Mouse (Mus musculus): ENCODE results near the gene Jsrp1. TPM values are rescaled to one million over a fixed set of nuclear protein-coding genes. Genes with fewer than 3 reads are reported as not detected.

Jsrp1 gene
- total and polyA plus RNA-seq, 3 experiments: 0.39 TPM; not detected in 2

DNA sequence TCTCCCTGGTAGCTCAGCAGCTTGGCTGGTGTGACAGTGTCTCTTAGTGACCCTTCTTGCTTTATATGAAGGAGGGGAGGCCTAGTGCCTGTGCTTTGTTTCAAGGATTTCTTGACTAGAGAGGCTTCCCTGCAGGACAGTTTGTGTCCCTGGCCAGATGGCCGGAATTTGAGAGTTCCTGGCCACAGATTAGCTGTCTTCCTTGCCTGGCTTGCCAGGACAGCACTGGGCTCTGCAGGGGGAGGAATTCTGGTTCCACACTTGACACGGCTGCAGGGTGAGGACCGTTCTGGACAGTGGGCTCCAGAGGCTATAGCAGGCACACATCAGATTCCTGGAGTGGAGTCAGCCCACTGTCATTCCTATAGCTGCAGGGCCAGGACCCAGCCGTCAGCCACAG, 37.6 kb downstream of the Jsrp1 start:
- H3K9me3 ChIP-seq (replicated peaks; ENCODE audit: insufficient read depth, low read length): no peaks in the 10 kb centered on the region
- DNase-seq (ENCODE audit: low read depth, low spot score): no peak
- no peak overlapping the region for H3K27ac ChIP-seq (ENCODE audit: control insufficient read depth, low read depth, low read length)
- peaks cover 10 to 33% of the 10 kb centered on the region in 2 experiments for H3K36me3 ChIP-seq (ENCODE audit: control insufficient read depth in 1 of 2, insufficient read depth in 2 of 2, low read length in 2 of 2)
- no peak overlapping the region for H3K4me3 ChIP-seq (ENCODE audit: control insufficient read depth in 1 of 2, insufficient read depth in 1 of 2, low read depth in 2 of 2, low read length in 2 of 2)
- TF ChIP-seq E2F4 (IDR thresholded peaks at IDR 0.05; ENCODE audit: borderline replicate concordance, low read depth, low read length) (no peak), SMC3 (IDR thresholded peaks at IDR 0.05; ENCODE audit: low read depth, low read length) (no peak), CTCF (IDR thresholded peaks at IDR 0.05 in 2 of 3, conservative IDR thresholded peaks at IDR 0.05 in 1 of 3; ENCODE audit: control insufficient read depth in 1 of 3, insufficient read depth in 1 of 3, low read depth in 2 of 3, low read length in 3 of 3, poor library complexity in 1 of 3, severe bottlenecking in 1 of 3) (no peak), BHLHE40 (IDR thresholded peaks at IDR 0.05; ENCODE audit: borderline replicate concordance, low read depth, low read length) (no peak), RCOR1 (IDR thresholded peaks at IDR 0.05; ENCODE audit: low read depth, low read length) (no peak), POLR2AphosphoS5 (IDR thresholded peaks at IDR 0.05; ENCODE audit: borderline replicate concordance, low read depth, low read length) (no peak), TCF12 (IDR thresholded peaks at IDR 0.05; ENCODE audit: low read depth, low read length) (no peak), MAZ (IDR thresholded peaks at IDR 0.05; ENCODE audit: low read depth, low read length) (no peak)
- peaks cover 12 to 18% of the 10 kb centered on the region in 2 experiments for H3K4me1 ChIP-seq (ENCODE audit: control insufficient read depth in 1 of 2, insufficient read depth in 2 of 2, low read length in 2 of 2)
- H3K9ac ChIP-seq (ENCODE audit: control insufficient read depth, low read depth, low read length, poor library complexity, severe bottlenecking): no peak overlapping the region
- no peaks in the 10 kb centered on the region; the same call in 1 of the 2 replicates for H3K79me2 ChIP-seq (ENCODE audit: control insufficient read depth, insufficient read depth, low read length, poor library complexity)
- H3K27me3 ChIP-seq (ENCODE audit: control insufficient read depth in 1 of 2, insufficient read depth in 2 of 2, low read length in 2 of 2): no peaks in the 10 kb centered on the region

- Histone ChIP-seq H3K4me3 (ENCODE audit: control insufficient read depth in 1 of 2, insufficient read depth in 1 of 2, low read depth in 2 of 2, low read length in 2 of 2) (no peak overlapping the region), H3K9ac (ENCODE audit: control insufficient read depth, low read depth, low read length, poor library complexity, severe bottlenecking) (no peak overlapping the region), H3K36me3 (ENCODE audit: control insufficient read depth in 1 of 2, insufficient read depth in 2 of 2, low read length in 2 of 2) (peaks cover 10 to 34% of the 10 kb centered on the region in 2 experiments), H3K9me3 (replicated peaks; ENCODE audit: insufficient read depth, low read length) (no peaks in the 10 kb centered on the region), H3K4me1 (ENCODE audit: control insufficient read depth in 1 of 2, insufficient read depth in 2 of 2, low read length in 2 of 2) (peaks cover 12 to 18% of the 10 kb centered on the region in 2 experiments), H3K79me2 (ENCODE audit: control insufficient read depth, insufficient read depth, low read length, poor library complexity) (no peaks in the 10 kb centered on the region; the same call in 1 of the 2 replicates), H3K27ac (ENCODE audit: control insufficient read depth, low read depth, low read length) (no peak overlapping the region), H3K27me3 (ENCODE audit: control insufficient read depth in 1 of 2, insufficient read depth in 2 of 2, low read length in 2 of 2) (no peaks in the 10 kb centered on the region)
- no peak for DNase-seq (ENCODE audit: low read depth, low spot score)
- no peak for TF ChIP-seq NELFE (IDR thresholded peaks at IDR 0.05; ENCODE audit: low read depth, low read length)
- TF ChIP-seq SMC3 (IDR thresholded peaks at IDR 0.05; ENCODE audit: low read depth, low read length): no peak
- no peak for TF ChIP-seq BHLHE40 (IDR thresholded peaks at IDR 0.05; ENCODE audit: borderline replicate concordance, low read depth, low read length)
Measured at GRCm38 (mm10) chr10:80774981-80775380, 38.3 kb downstream of the Jsrp1 start.

DNA sequence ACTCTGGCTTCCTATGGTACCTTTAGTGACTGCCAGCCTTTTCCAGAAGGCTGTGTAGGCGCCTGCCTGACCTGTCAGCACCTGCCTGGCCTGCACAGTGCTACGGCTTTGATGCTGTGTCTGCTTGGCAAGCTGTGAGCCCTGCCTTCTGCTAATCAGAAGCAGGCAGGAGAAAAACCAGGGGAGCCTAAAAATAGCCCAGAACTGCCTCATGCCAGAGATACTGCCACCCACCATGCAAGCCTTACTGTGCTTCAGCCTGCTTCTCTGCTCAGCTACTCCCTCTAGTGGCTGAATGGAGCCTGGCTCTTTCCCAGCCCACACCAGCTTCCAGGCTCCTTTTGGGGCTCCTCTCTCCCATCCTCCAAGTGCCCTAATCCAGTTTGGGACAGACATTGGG, 38.7 kb downstream of the Jsrp1 start:
- Histone ChIP-seq H3K79me2 (ENCODE audit: control insufficient read depth, insufficient read depth, low read length, poor library complexity) (no peaks in the 10 kb centered on the region; the same call in 1 of the 2 replicates), H3K9me3 (replicated peaks; ENCODE audit: insufficient read depth, low read length) (no peaks in the 10 kb centered on the region), H3K36me3 (ENCODE audit: control insufficient read depth in 1 of 2, insufficient read depth in 2 of 2, low read length in 2 of 2) (peaks cover 10 to 34% of the 10 kb centered on the region in 2 experiments), H3K9ac (ENCODE audit: control insufficient read depth, low read depth, low read length, poor library complexity, severe bottlenecking) (no peak overlapping the region), H3K4me3 (ENCODE audit: control insufficient read depth in 1 of 2, insufficient read depth in 1 of 2, low read depth in 2 of 2, low read length in 2 of 2) (no peak overlapping the region), H3K27me3 (ENCODE audit: control insufficient read depth in 1 of 2, insufficient read depth in 2 of 2, low read length in 2 of 2) (no peaks in the 10 kb centered on the region), H3K4me1 (ENCODE audit: control insufficient read depth in 1 of 2, insufficient read depth in 2 of 2, low read length in 2 of 2) (peaks cover 12 to 18% of the 10 kb centered on the region in 2 experiments), H3K27ac (ENCODE audit: control insufficient read depth, low read depth, low read length) (peak overlapping the region; percentile 40)
- DNase-seq (ENCODE audit: low read depth, low spot score): peak; percentile 91
- peak; percentile 55 for TF ChIP-seq RCOR1 (IDR thresholded peaks at IDR 0.05; ENCODE audit: low read depth, low read length)
- peak; percentile 60 to 77; a peak in 3 of 4 replicates for TF ChIP-seq EP300 (IDR thresholded peaks at IDR 0.05; ENCODE audit: low read depth in 1 of 2, low read length in 2 of 2)
- TF ChIP-seq ZKSCAN1 (IDR thresholded peaks at IDR 0.05; ENCODE audit: low read depth, low read length): no peak
- no peak for TF ChIP-seq USF2 (IDR thresholded peaks at IDR 0.05; ENCODE audit: borderline replicate concordance in 1 of 2, insufficient read depth in 1 of 2, low read depth in 1 of 2, low read length in 2 of 2)
- TF ChIP-seq MEF2A (IDR thresholded peaks at IDR 0.05; ENCODE audit: extremely low read depth, insufficient replicate concordance, low read depth, low read length, poor library complexity, severe bottlenecking): peak; percentile 99
- 0 out of 2 replicates have a peak, but pooled peaks have one; percentile 66 for TF ChIP-seq MYC (IDR thresholded peaks at IDR 0.05; ENCODE audit: low read depth, low read length)
- peak; percentile 78 for TF ChIP-seq TAL1 (IDR thresholded peaks at IDR 0.05; ENCODE audit: low read length)
- TF ChIP-seq USF1 (IDR thresholded peaks at IDR 0.05; ENCODE audit: low read depth, low read length): peak; percentile 38; the same call in 1 of the 2 replicates
- peak; percentile 70 for TF ChIP-seq MAX (IDR thresholded peaks at IDR 0.05; ENCODE audit: low read length)
- no peak for TF ChIP-seq POLR2AphosphoS5 (IDR thresholded peaks at IDR 0.05; ENCODE audit: borderline replicate concordance, low read depth, low read length)
- TF ChIP-seq ZMIZ1 (IDR thresholded peaks at IDR 0.05; ENCODE audit: low read depth, low read length): no peak
- TF ChIP-seq BHLHE40 (IDR thresholded peaks at IDR 0.05; ENCODE audit: borderline replicate concordance, low read depth, low read length): peak; percentile 60; the same call in 1 of the 2 replicates
- no peak for TF ChIP-seq UBTF (IDR thresholded peaks at IDR 0.05; ENCODE audit: borderline replicate concordance, insufficient read depth, low read depth, low read length)
- TF ChIP-seq KAT2A (conservative IDR thresholded peaks at IDR 0.05; ENCODE audit: low read depth, low read length): no peak
- TF ChIP-seq CHD2 (IDR thresholded peaks at IDR 0.05; ENCODE audit: low read length): no peak
- no peak for TF ChIP-seq MAFK (IDR thresholded peaks at IDR 0.05; ENCODE audit: borderline replicate concordance, low read depth, low read length)
- peak; percentile 67 for TF ChIP-seq SMC3 (IDR thresholded peaks at IDR 0.05; ENCODE audit: low read depth, low read length)
- 0 out of 2 replicates have a peak, but pooled peaks have one; percentile 7 for TF ChIP-seq HCFC1 (IDR thresholded peaks at IDR 0.05; ENCODE audit: low read depth, low read length)
- TF ChIP-seq E2F4 (IDR thresholded peaks at IDR 0.05; ENCODE audit: borderline replicate concordance, low read depth, low read length): no peak
